Mouse (Mus musculus) embryonic facial prominence, embryonic 14.5 days (tissue): ENCODE results near the gene Clip2. TPM values are rescaled to one million over a fixed set of nuclear protein-coding genes. Genes with fewer than 3 reads are reported as not detected.
A peak's percentile ranks its signal among the peaks of the same experiment; 100 is the strongest.

ENCODE experiments used
- ATAC-seq: fragments of 200-750 bp; cut with Nextera tagmentation; 2 replicates; pipeline ENCODE4 v1.8.0; 2017; ENCODE audit warnings: low read depth, moderate number of reproducible peaks, moderate TSS enrichment
- DNase-seq: peaks from one replicate; pipeline ENCODE4 v3.0.0-alpha.2; 2015; ENCODE audit warnings: low spot score
- H3K27ac ChIP-seq: fragments of 300-500 bp; sonication (generic); replicated peaks from 2 replicates; pipeline ENCODE4 v1.5.1; 2014; ENCODE audit warnings: low read depth, mild to moderate bottlenecking, low read length, moderate library complexity
- H3K27me3 ChIP-seq: fragments of 300-500 bp; sonication (generic); replicated peaks from 2 replicates; pipeline ENCODE4 v1.6.1; 2014; ENCODE audit warnings: low read length; ENCODE audit not compliant: control insufficient read depth, insufficient read depth
- H3K36me3 ChIP-seq: fragments of 300-500 bp; sonication (generic); 2 replicates; pipeline ENCODE4 v1.6.1; 2014; ENCODE audit warnings: low read length, mixed read lengths; ENCODE audit not compliant: control insufficient read depth, insufficient read depth
- H3K4me1 ChIP-seq: fragments of 300-500 bp; sonication (generic); 2 replicates; pipeline ENCODE4 v1.6.1; 2014; ENCODE audit warnings: antibody characterized with exemption, low read length; ENCODE audit not compliant: control insufficient read depth, insufficient read depth
- H3K4me2 ChIP-seq: fragments of 300-500 bp; sonication (generic); 2 replicates; pipeline ENCODE4 v1.6.1; 2014; ENCODE audit warnings: low read depth, mild to moderate bottlenecking, low read length, moderate library complexity, mixed read lengths
- H3K4me3 ChIP-seq: fragments of 300-500 bp; sonication (generic); 2 replicates; pipeline ENCODE4 v1.5.1; 2014; ENCODE audit warnings: low read depth, mild to moderate bottlenecking, low read length
- H3K9ac ChIP-seq: fragments of 300-500 bp; sonication (generic); 2 replicates; pipeline ENCODE4 v1.6.1; 2014; ENCODE audit warnings: low read depth, mild to moderate bottlenecking, low read length, moderate library complexity, mixed read lengths
- H3K9me3 ChIP-seq: fragments of 300-500 bp; sonication (generic); 2 replicates; pipeline ENCODE4 v1.6.1; 2016; ENCODE audit warnings: low read length; ENCODE audit not compliant: control insufficient read depth
- WGBS: fragments of 180-500 bp; shearing (Covaris S2); extraction: QIAGEN DNeasy Blood & Tissue Kit; methylation state at CpG from one replicate; pipeline ENCODE4 v1.1.7; 2014; 5-methylcytosine and 5-hydroxymethylcytosine counted together
- polyA plus RNA-seq: library from polyadenylated mRNA; unstranded; fragments of >200 nt; fragmentation: Nextera tagmentation; extraction: Ambion mirVana; gene quantifications from 2 replicates; pipeline ENCODE4 v1.2.1, GENCODE M21; 2014

Clip2 gene
- polyA plus RNA-seq, 1 experiment from 2014 or later: 4.1 TPM

GRCm38 (mm10) chr5:134544516-134545241 lies 7.6 kb downstream of the Clip2 start:
- Histone ChIP-seq H3K27me3 (no peaks in the 10 kb centered on the region), H3K36me3 (no peaks in the 10 kb centered on the region), H3K4me3 (no peak overlapping the region), H3K4me1 (no peaks in the 10 kb centered on the region; the same call in 1 of the 2 replicates), H3K9ac (no peak overlapping the region), H3K9me3 (no peaks in the 10 kb centered on the region), H3K27ac (no peak overlapping the region), H3K4me2 (no peak overlapping the region)
- ATAC-seq (no peak), DNase-seq (no peak)
- WGBS: 69% methylated on average over 19 of the region's 19 CpGs

GRCm38 (mm10) chr5:134541640-134542039 lies 10.6 kb downstream of the Clip2 start:
- Histone ChIP-seq H3K4me1 (no peaks in the 10 kb centered on the region; the same call in 1 of the 2 replicates), H3K9me3 (no peaks in the 10 kb centered on the region), H3K36me3 (peaks cover 15% of the 10 kb centered on the region), H3K4me2 (no peak overlapping the region), H3K9ac (no peak overlapping the region), H3K27me3 (no peaks in the 10 kb centered on the region), H3K4me3 (no peak overlapping the region), H3K27ac (no peak overlapping the region)
- DNase-seq (no peak), ATAC-seq (no peak)
- 33% methylated on average over 7 of the region's 7 CpGs for WGBS

GRCm38 (mm10) chr5:134540881-134541280 lies 11.4 kb downstream of the Clip2 start:
- Histone ChIP-seq H3K9me3 (no peaks in the 10 kb centered on the region), H3K4me1 (no peaks in the 10 kb centered on the region; the same call in 1 of the 2 replicates), H3K4me3 (no peak overlapping the region), H3K4me2 (no peak overlapping the region), H3K9ac (no peak overlapping the region), H3K36me3 (peaks cover 15% of the 10 kb centered on the region), H3K27ac (no peak overlapping the region), H3K27me3 (no peaks in the 10 kb centered on the region)
- 50% methylated on average over 6 of the region's 6 CpGs for WGBS
- DNase-seq (no peak), ATAC-seq (no peak)

GRCm38 (mm10) chr5:134539891-134540290 lies 12.3 kb downstream of the Clip2 start:
- H3K36me3 ChIP-seq: peaks cover 23% of the 10 kb centered on the region
- ATAC-seq (peak; percentile 69; the same call in 1 of the 2 replicates), DNase-seq (peak; percentile 79)
- no peaks in the 10 kb centered on the region for H3K9me3 ChIP-seq
- H3K4me2 ChIP-seq: no peak overlapping the region
- no peak overlapping the region for H3K4me3 ChIP-seq
- no peaks in the 10 kb centered on the region for H3K27me3 ChIP-seq
- H3K27ac ChIP-seq: peak overlapping the region; percentile 65
- WGBS: 11% methylated on average over 3 of the region's 3 CpGs
- H3K4me1 ChIP-seq: no peaks in the 10 kb centered on the region; the same call in 1 of the 2 replicates
- H3K9ac ChIP-seq: no peak overlapping the region

- ATAC-seq: no peak
- Histone ChIP-seq H3K4me2 (no peak overlapping the region), H3K9ac (no peak overlapping the region), H3K27ac (no peak overlapping the region), H3K9me3 (no peaks in the 10 kb centered on the region), H3K36me3 (peaks cover 49% of the 10 kb centered on the region), H3K4me1 (no peaks in the 10 kb centered on the region; the same call in 1 of the 2 replicates), H3K27me3 (no peaks in the 10 kb centered on the region), H3K4me3 (no peak overlapping the region)
- DNase-seq: no peak
- WGBS: 82% methylated on average over 6 of the region's 6 CpGs
Measured at GRCm38 (mm10) chr5:134536036-134536435, 16.2 kb downstream of the Clip2 start.

GRCm38 (mm10) chr5:134532417-134532816 lies 19.8 kb downstream of the Clip2 start:
- peaks cover 4% of the 10 kb centered on the region; the same call in 1 of the 2 replicates for H3K4me1 ChIP-seq
- DNase-seq: no peak
- no peak overlapping the region for H3K27ac ChIP-seq
- no peaks in the 10 kb centered on the region for H3K27me3 ChIP-seq
- H3K4me3 ChIP-seq: no peak overlapping the region
- H3K36me3 ChIP-seq: peaks cover 39% of the 10 kb centered on the region
- WGBS: 98% methylated on average over 6 of the region's 6 CpGs
- no peak overlapping the region for H3K4me2 ChIP-seq
- ATAC-seq: no peak
- H3K9ac ChIP-seq: no peak overlapping the region
- no peaks in the 10 kb centered on the region for H3K9me3 ChIP-seq

- peaks cover 4% of the 10 kb centered on the region; the same call in 1 of the 2 replicates for H3K4me1 ChIP-seq
- 86% methylated on average over 9 of the region's 9 CpGs for WGBS
- H3K27me3 ChIP-seq: no peaks in the 10 kb centered on the region
- no peak overlapping the region for H3K27ac ChIP-seq
- ATAC-seq (no peak), DNase-seq (no peak)
- no peak overlapping the region for H3K4me3 ChIP-seq
- no peak overlapping the region for H3K4me2 ChIP-seq
- peaks cover 39% of the 10 kb centered on the region for H3K36me3 ChIP-seq
- no peak overlapping the region for H3K9ac ChIP-seq
- no peaks in the 10 kb centered on the region for H3K9me3 ChIP-seq
Measured at GRCm38 (mm10) chr5:134531585-134531984, 20.6 kb downstream of the Clip2 start.

GRCm38 (mm10) chr5:134530830-134531229 lies 21.4 kb downstream of the Clip2 start:
- no peak overlapping the region for H3K27ac ChIP-seq
- peaks cover 4% of the 10 kb centered on the region; the same call in 1 of the 2 replicates for H3K4me1 ChIP-seq
- H3K36me3 ChIP-seq: peaks cover 46% of the 10 kb centered on the region
- DNase-seq (no peak), ATAC-seq (no peak)
- no peaks in the 10 kb centered on the region for H3K9me3 ChIP-seq
- WGBS: 67% methylated on average over 7 of the region's 7 CpGs
- H3K9ac ChIP-seq: no peak overlapping the region
- no peaks in the 10 kb centered on the region for H3K27me3 ChIP-seq
- no peak overlapping the region for H3K4me3 ChIP-seq
- H3K4me2 ChIP-seq: no peak overlapping the region

- Histone ChIP-seq H3K4me3 (no peak overlapping the region), H3K27ac (no peak overlapping the region), H3K9ac (no peak overlapping the region), H3K4me1 (peaks cover 4% of the 10 kb centered on the region; the same call in 1 of the 2 replicates), H3K27me3 (no peaks in the 10 kb centered on the region), H3K36me3 (peaks cover 26% of the 10 kb centered on the region), H3K9me3 (no peaks in the 10 kb centered on the region), H3K4me2 (no peak overlapping the region)
- DNase-seq (no peak), ATAC-seq (no peak)
- 29% methylated on average over 9 of the region's 9 CpGs for WGBS
Measured at GRCm38 (mm10) chr5:134528488-134528887, 23.7 kb downstream of the Clip2 start.
